Mouse (Mus musculus) embryo, embryonic 10 days (tissue): ENCODE data around the gene Tprn.

ENCODE experiments used
- DNase-seq: peaks from one replicate; pipeline ENCODE4 v3.0.0-alpha.2; 2015; ENCODE audit warnings: low spot score

Tprn gene

DNA sequence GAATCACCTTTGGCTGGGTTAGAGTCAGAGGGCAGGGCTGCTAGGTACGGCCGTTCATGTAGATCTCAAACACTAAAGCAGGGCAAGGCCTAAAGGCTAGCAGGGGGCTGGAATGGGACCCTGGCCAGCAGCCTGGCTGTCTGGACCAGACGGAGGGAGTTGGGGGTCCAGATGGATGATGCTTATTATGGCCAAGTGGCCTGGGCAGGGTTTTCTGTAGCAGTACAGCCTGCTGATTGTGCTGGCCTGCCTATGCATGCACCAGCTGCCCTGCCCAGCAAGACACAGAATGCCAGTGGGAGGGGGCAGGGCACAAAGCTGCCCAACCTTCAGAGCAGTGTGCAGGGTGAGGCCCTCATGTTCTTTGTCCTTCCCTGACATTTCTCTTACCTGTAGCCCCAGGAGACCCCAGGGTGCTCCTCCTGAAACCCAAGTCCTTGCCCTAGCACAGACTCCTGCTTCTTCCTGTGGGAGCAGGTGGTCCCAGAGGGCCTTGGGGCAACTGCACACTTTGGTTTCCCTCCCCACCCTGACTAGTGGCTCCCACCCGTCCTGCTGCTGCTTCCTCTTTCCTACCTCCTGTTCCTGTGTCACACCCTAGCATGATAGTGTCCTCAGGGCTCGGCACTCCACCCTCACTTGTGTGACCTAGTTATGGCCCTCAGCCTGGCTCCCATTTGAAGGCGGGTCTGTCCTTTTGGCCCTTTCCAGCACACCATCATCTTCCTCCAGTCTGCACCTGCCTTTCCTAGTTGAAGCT lies 3.7 kb downstream of the Tprn start:
- DNase-seq = no peak

DNA sequence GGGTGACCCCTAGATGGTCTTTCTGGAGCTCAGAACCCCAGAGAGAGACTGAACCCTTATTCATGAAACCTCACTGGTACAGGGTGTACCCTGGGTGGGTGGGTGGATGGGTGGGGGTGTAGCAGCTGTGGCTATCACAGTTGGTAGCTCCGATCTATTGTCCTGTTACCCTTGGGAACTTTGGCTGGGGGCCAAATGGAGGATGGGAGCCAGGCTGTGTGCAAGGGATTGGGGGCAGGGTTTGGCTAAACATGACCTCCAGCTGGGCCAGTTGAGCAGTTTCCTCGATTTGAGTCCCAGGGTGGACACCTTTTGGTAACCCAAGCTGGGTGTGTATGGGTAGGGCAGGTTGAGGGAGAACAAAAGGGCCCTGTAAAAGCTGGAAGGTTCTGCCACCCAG lies 4.3 kb downstream of the Tprn start:
- DNase-seq = no peak

DNA sequence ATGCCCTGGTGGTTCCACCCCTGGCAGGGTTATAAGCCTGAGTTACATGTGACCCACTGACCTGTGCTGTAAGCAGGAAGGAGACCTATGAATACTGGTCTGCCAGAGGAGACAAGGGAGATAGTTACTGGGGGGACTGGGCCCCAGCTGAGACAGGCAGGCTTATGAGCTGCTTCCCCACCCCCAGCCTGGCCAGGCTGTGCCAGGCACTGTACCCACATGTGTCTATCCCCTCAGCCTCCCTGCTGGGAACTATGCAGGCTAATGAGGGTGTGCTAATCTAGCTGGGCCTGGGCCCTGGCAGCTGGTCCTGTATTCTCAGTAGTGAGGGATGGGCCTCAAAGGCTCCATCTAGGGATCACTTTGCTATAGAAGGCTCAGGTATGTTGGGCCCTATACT lies 4.8 kb downstream of the Tprn start:
- no peak for DNase-seq

DNA sequence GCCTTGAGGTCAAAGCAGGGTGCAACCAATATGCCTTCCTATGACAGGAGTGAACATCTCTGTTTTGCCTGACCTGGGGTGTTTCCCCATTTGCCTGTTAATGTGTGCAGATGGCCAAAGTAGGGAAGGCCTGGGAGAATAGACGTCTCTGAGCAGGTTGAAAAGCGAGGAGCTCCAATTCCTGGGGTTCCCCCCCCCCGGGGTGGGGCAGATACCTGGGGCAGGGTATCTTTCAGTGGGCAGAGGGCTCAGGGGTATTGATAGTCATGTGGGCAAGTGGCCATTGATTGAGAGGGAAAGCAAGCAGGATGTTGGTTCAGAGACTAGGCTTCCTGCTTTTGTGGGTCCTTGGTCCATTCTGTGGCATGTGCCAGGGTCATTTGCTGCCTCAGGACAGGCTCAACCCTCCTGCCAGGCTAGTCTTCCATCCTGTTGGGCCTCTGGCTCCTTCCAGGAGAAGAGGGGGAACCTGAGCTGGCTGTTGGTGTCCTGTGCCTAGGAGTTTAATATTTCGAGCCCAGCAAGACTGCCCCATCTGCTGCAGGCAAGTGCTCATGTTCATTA lies 5.4 kb downstream of the Tprn start:
- no peak for DNase-seq

DNA sequence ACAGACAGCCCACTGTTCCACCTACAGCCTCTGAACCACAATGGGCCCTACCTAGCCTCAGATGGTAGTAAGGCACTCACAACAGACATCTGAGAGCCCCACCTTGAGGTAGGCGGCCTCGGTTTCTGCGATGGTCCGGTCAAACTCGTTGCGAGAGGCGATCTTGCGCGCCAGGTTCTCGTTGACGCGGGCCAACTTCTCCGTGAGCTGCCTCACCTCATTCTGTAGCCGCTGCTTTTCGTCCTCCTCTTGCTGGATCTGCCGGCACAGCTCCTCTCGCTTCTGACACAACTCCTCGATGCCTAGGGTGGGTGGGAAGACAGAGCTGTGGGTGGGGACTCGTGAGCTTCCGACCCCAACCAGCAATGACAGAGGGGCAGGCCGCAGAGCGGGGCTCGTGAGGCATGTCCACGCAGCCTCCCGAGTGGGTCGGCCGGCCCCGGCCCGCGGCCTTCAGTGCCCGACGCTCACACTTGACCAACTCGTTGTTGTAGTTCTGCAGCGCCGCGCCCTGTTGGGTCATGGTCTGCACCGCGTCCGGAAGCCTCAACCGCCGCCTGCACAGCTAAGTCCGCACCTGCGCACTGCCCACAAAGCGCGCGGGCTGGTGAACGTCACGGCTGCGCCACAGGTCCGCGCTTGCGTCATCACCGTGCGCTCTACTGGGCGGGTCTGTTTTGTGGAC lies 9.6 kb downstream of the Tprn start, which contains the start of the genes Ssna1 and Anapc2:
Gene Ssna1 (minus strand): TSS at position 612 of the 685 bp plus-strand sequence.
Gene Anapc2 (plus strand): TSS at position 652 of the 685 bp plus-strand sequence.
- peak; percentile 100 for DNase-seq

DNA sequence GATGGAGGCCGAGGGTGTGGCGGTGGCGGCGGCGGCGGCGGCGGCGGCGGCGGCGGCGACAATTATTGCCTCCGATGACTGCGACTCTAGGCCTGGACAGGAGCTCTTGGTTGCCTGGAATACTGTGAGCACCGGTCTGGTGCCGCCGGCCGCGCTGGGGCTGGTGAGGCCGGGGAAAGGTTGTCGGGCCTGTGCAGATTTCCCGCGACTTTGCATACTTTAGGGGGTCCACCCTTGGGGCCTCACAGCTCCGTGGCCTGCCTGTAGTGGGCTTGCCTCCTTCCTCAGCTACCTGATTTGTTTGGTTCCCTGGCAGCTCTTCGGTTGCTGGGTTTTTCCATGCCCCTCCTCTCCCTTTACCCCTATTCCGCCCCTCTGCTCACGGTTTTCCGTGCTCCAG lies 10.1 kb downstream of the Tprn start:
- no peak for DNase-seq

DNA sequence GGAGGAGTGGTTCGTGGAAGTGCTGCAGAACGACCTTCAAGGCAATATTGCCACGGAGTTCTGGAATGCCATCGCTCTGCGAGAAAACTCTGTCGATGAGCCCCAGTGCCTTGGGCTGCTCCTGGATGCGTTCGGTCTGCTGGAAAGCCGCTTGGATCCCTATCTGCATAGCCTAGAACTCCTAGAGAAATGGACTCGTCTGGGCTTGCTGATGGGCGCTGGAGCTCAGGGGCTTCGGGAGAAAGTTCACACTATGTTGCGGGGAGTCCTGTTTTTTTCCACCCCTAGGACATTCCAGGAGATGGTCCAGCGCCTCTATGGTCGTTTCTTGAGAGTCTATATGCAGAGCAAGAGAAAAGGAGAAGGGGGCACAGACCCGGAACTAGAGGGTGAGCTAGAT lies 10.6 kb downstream of the Tprn start:
- no peak for DNase-seq

DNA sequence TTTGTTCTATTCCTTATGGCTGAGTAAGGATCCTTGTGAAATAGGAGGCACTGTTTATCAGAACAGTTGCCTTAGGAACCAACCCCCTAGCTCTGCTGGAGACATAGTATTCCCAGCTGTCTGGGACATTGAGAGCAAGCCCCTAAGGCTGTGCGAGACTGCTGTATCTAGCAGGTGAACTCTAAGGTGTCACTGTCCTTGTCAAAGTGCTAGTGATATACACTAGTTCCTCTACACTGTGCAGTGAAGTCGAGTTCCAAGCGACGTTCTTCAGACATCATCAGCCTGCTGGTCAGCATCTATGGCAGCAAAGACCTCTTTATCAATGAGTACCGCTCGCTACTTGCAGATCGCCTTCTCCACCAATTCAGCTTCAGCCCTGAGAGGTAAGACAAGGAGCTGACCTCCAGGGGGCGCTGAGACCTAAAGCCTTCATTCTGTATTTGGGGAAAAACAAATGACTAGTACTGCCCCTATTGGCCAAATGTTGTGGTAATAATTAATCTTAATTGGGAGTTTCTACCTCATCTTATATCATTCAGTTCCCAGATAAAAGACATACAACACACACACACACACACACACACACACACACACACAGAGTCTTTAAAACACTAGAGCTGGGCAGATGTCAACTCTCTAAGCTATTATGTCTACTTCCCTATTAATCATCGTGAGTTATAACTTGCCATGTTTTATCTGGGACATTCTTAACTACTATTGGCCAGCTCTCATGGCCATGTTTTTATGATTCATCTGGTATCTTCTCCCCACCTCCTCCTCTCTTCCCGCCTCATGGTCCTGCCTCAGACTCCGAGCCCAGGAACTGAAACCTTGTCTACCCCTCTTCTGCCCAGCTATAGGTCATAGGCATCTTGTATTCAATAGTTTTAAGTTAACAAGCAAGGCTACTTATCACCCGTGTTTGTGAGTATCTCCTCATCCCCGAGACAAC lies 16.8 kb downstream of the Tprn start:
- DNase-seq = peak; percentile 84

DNA sequence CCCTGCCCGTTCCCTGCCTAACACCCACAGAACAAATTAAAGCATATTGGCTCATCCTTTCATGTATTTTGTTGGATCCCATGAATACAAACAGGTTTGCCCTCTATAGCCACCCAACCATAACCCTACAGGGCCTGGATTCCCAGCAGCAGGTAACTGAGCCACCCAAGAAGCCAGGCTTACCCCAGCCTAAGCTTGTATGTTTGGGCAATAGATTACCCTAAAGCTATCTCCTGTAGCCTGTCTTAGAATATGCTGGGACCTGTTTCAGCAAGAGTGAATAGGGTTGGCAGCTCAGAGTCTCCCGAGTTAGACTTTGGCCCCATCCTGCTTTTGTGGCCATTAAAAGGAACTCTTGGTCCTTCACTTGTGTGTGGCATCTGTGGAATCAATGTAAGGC lies 23.1 kb downstream of the Tprn start:
- no peak for DNase-seq

DNA sequence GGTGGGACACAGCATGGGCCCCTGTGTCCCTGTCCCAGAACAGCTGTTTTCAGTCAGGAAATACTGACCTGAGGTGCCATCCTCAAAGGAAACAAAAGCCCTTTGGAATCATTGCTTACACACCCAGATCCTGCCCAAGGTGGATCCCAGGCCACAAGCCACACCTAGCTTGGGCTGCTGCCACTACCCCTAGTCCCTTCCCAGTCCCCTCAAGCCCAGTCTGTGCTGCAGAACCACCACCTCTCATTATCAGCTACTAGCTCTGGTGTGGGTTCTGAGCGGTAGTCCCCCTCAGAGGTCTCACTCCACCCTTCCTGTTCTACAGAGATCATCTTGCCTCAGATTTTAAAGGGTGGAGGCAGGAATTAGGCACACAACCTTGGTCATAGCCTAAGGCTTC lies 23.9 kb downstream of the Tprn start:
- DNase-seq = no peak

DNA sequence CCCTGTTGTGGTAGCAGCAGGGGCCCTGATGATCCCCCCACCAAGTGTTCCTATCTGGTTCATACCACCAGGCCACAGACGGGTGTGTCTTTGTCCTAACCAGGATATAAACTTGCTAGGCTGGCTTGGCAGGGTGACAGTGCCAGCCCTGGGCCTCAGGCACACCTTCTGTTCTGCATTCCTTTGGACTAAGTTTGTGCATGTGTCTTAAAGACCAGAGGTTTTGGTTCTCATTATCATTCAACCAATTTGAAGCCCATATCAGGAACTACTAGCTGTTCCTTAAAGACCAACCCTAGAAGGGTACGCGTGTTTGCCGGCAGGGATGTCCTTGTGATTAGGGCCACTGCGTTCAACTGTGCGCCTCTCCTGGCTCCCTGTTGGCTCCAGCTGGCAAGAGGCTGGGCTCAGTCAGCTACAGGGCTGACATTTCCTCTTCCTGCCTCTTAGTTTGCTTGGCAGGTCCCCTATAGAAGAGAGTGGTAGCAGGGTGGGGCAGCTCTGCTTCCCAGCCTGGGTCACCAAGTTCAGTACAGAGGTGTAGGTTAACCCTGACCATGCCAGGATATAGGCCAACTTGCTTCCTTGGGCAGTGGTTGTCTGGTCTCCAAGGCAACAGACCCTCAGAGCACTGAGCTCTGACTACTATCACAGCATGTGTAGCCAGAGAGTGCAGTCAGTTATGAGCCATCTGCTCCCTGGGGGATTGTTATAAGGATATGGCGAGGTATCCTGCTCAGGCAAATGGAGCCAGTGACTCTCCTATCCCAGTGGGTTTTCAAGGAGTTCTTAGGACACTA lies 24.6 kb downstream of the Tprn start:
- DNase-seq = no peak

DNA sequence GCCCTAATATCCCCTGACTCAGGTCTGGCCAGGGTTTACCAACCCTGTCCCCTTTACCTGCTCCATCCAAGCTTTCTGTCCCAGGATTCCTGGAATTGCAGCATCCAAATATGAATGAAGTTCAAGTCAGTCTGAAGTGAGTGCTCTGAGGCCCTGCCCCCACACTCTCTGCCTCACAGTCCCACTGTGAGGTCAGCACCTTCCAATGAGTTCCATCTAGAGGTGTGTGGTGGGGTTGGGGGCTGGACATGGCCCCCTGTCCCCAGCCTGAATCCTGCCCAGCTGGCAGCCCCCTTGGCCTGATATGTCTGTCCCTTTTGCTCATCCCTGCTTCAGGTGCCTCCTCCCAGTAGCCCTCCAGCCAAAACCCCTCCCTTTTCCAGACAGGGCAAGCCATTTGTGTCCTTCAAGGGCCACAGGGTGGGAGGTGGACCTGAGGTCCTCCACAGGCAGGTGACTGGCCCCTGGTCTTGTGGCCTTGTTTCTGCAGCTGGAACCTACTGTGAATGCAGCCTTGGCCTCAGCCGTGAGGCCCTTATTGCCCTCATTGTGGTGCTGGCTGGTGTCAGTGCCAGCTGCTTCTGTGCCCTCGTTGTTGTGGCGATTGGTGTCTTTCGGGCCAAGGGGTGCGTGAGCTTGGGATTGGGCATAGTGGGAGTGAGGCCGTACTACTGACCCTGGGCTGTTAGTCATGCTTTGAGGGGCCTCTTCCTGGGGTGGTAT lies 25.7 kb downstream of the Tprn start, which contains the start of gene Tmem210:
Gene Tmem210 (plus strand): TSS at position 219 of the 723 bp plus-strand sequence.
- no peak for DNase-seq

DNA sequence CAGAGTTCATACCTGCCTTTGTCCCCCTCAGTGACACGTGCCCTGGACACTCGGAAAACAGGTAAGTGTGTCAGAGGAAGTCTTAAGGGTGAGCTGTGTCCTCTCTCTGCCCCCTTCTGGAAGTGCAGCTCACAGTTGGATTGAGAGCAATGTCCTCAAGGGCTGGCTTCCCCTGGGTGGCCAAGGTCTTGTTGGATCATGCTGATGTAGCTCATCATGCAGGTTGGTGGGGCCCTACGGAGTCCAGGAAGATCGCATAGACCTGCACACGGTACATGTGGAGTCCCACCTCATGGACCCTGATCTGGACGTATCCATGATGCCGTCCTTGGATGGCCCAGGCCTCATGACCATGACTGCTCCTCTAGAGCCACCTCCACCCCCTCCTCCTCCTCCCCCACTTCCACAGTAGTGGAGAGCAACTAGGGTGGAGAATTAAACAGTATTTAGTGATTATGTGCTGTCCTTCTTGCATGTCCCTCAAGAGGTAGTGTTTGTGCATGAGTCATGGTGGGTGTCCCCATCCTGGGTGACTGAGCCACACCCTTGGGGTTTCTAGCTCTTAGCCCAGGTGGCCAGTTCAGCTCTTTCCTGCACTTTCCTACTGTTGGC lies 26.4 kb downstream of the Tprn start:
- no peak for DNase-seq

DNA sequence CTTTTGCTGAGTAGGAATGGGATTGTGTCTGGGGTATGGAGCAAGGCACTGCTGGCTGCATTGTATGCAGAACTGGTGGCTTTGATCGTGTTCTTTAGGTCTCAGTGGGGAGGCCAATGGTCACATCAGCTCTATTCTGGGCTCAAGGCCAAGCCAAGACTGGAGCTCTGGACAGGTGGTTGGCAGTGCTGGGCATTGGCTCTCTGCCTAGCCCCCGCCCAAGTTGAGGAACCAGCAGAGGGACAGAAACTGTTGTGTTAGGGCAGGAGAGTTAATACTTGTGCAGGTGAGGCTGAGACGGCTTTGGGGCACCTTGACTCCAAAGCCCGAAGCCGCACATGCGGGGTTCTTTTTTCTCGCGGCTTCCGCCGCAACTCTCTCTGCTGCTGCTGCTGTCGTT lies 27.2 kb downstream of the Tprn start, which contains the start of gene Lrrc26:
Gene Lrrc26 (plus strand): TSS at position 265 of the 400 bp plus-strand sequence.
- DNase-seq = no peak

DNA sequence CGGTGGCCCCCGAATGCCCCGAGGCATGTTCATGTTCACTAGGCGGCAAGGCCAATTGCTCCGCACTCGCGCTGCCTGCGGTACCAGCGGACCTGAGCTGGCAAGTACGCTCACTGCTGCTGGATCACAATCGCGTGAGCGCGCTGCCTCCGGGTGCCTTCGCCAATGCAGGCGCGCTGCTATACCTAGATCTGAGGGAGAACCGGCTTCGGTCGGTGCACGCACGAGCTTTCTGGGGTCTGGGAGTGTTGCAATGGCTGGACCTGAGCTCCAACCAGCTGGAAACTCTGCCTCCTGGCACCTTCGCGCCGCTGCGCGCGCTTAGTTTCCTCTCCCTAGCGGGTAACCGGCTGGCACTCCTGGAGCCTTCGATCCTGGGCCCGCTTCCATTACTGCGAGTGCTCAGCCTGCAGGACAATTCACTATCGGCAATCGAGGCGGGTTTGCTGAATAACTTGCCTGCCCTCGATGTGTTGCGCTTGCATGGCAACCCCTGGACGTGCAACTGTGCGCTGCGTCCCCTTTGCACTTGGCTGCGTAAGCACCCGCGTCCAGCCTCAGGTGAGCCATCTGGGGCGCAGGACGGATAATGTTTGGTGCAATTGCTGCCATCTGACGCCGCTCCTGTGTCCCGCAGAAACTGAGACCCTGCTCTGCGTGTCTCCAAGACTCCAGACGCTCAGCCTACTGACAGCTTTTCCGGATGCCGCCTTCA lies 27.8 kb downstream of the Tprn start:
- DNase-seq = no peak

DNA sequence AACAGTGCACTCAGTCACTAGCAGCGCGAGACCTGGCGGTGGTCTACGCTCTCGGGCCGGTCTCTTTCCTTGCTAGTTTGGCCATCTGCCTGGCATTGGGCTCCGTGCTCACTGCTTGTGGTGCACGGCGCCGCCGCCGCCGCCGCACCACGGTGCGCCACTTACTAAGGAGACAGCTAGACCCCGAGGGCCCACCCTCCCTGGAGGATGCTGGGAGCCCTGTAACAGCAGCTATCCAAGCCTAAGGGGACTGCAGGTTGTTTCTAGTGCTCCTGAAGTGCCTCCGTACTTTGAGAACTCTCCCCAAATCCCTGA lies 28.4 kb downstream of the Tprn start:
- no peak for DNase-seq

DNA sequence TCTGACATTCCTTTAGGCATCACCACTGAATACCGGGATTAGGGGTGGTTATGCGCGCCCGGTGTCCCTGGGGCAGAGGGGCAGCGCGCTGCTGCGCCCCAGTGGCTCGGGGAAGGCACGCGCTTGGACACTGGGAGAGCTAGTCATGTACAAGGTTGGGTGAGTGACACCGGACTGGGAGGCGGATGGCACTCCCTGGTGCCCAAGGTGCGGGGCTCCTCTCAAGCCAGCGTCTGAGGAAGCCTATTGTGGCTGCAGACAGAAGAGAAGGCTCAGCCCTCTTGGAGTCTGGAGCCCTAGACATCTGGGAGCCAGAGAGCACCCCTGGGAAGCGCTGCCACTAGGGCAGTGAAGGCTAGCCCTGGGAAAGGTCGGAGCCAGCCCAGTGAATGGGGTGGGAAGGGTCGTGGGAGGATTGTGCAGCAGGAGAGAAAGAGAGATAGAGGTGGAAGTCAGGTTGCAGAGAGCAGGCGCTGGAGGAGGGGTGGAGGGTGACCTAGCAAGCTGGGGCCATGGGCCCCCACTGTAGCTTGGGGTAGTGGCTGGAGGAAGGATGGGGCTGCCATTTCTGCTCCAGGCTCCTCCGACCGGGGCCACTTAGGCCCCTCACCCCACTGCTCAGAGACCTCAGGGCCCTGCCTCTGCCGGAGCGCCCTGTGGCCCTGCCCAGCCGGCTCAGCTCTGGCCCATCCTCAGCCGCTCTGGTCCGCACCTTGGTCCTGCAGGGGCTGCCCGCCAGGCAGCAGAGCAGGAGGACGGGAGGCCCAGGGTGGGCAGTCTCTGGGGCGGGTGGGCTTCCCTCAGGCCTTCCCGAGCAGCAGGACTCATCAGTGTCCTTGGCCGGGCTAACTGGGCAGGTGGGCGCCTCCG lies 29.0 kb downstream of the Tprn start:
- no peak for DNase-seq

DNA sequence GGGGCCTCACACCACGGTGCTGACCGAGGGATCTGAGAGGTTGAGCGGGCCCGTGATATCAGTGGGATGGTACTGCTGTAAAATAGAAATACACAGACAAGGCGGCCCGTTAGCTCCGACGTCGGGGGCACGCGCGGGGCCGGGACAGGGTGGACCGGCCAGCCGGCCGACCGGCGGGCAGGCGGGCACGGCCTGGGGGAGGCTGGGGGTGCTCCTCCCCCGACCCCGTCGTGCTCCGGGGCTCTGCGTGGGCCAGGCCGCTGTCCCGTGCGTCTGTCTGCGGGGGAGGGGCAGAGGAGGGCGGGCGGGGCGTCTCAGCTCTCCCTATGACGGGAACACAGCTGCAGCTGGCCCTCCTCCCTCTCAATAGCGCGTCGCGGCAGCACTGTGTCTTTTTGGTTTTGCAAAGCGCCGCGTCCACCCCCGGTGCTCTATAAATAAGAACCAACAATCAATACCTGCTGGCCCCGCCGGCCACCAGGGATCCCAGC lies 29.7 kb downstream of the Tprn start:
- DNase-seq = no peak
